Mouse (Mus musculus): ENCODE measurements around the gene Zfp369. TPM values are rescaled to one million over a fixed set of nuclear protein-coding genes. Genes with fewer than 3 reads are reported as not detected.

Gene Zfp369
- 10.0 TPM for polyA plus RNA-seq (2014; fragmentation: Illumina TruSeq; extraction: RNeasy Lipid Tissue Mini Kit (QIAGEN cat#74804); ENCODE audit: insufficient read depth, low read depth, low replicate concordance)

GRCm38 (mm10) chr13:65278383-65279341 lies at the start of gene Zfp369:
Gene Zfp369 (plus strand): TSS chr13:65278814.

GRCm38 (mm10) chr13:65259239-65259638 lies 19.4 kb upstream of the Zfp369 start, which contains the start of gene Gm10775:
Gene Gm10775 (plus strand): TSS chr13:65259539.

Other genes starting within 250 kb of the Zfp369 start
- gene Spata31d1c, start 245.8 kb upstream of the Zfp369 start, polyA plus RNA-seq (2014; fragmentation: Illumina TruSeq; extraction: RNeasy Lipid Tissue Mini Kit (QIAGEN cat#74804); ENCODE audit: insufficient read depth, low read depth, low replicate concordance): not detected
- not detected for gene Prss47, start 226.1 kb upstream of the Zfp369 start, polyA plus RNA-seq (2014; fragmentation: Illumina TruSeq; extraction: RNeasy Lipid Tissue Mini Kit (QIAGEN cat#74804); ENCODE audit: insufficient read depth, low read depth, low replicate concordance)
- 28.6 TPM for gene Mfsd14b, start 165.8 kb upstream of the Zfp369 start, polyA plus RNA-seq (2014; fragmentation: Illumina TruSeq; extraction: RNeasy Lipid Tissue Mini Kit (QIAGEN cat#74804); ENCODE audit: insufficient read depth, low read depth, low replicate concordance)
- gene Olfr465-ps1, start 140.7 kb upstream of the Zfp369 start, polyA plus RNA-seq (2014; fragmentation: Illumina TruSeq; extraction: RNeasy Lipid Tissue Mini Kit (QIAGEN cat#74804); ENCODE audit: insufficient read depth, low read depth, low replicate concordance): not detected
- not detected for gene Olfr466, start 128.6 kb upstream of the Zfp369 start, polyA plus RNA-seq (2014; fragmentation: Illumina TruSeq; extraction: RNeasy Lipid Tissue Mini Kit (QIAGEN cat#74804); ENCODE audit: insufficient read depth, low read depth, low replicate concordance)
- not detected for gene Nlrp4f, start 72.8 kb upstream of the Zfp369 start, polyA plus RNA-seq (2014; fragmentation: Illumina TruSeq; extraction: RNeasy Lipid Tissue Mini Kit (QIAGEN cat#74804); ENCODE audit: insufficient read depth, low read depth, low replicate concordance)
- not detected for gene Gm10775, start 19.3 kb upstream of the Zfp369 start, polyA plus RNA-seq (2014; fragmentation: Illumina TruSeq; extraction: RNeasy Lipid Tissue Mini Kit (QIAGEN cat#74804); ENCODE audit: insufficient read depth, low read depth, low replicate concordance)
- gene Gm10139, start 233.9 kb downstream of the Zfp369 start, polyA plus RNA-seq (2014; fragmentation: Illumina TruSeq; extraction: RNeasy Lipid Tissue Mini Kit (QIAGEN cat#74804); ENCODE audit: insufficient read depth, low read depth, low replicate concordance): not detected

Data from lung, adult 10 weeks (tissue).